Mouse (Mus musculus) stomach, postnatal 0 days (tissue): Measurements from ENCODE around the gene Zfp281. TPM values are rescaled to one million over a fixed set of nuclear protein-coding genes. Genes with fewer than 3 reads are reported as not detected.

ENCODE experiments used
- ATAC-seq: fragments of 200-750 bp; cut with Nextera tagmentation; 2 replicates; pipeline ENCODE4 v1.8.0; 2017; ENCODE audit not compliant: low FRiP score, low TSS enrichment
- DNase-seq: peaks from one replicate; pipeline ENCODE4 v3.0.0-alpha.2; 2016; ENCODE audit warnings: low spot score
- H3K27ac ChIP-seq: fragments of 300-500 bp; sonication (generic); replicated peaks from 2 replicates; pipeline ENCODE4 v1.5.1; 2014; ENCODE audit warnings: mild to moderate bottlenecking, control low read depth
- H3K27me3 ChIP-seq: fragments of 300-500 bp; sonication (generic); 2 replicates; pipeline ENCODE4 v1.6.1; 2014; ENCODE audit warnings: low read length; ENCODE audit not compliant: control insufficient read depth, insufficient read depth
- H3K36me3 ChIP-seq: fragments of 300-500 bp; sonication (generic); 2 replicates; pipeline ENCODE4 v1.6.1; 2014; ENCODE audit warnings: low read length, mixed read lengths; ENCODE audit not compliant: control insufficient read depth, insufficient read depth
- H3K4me1 ChIP-seq: fragments of 300-500 bp; sonication (generic); replicated peaks from 2 replicates; pipeline ENCODE4 v1.6.1; 2014; ENCODE audit warnings: antibody characterized with exemption; ENCODE audit not compliant: control insufficient read depth, insufficient read depth
- H3K4me2 ChIP-seq: fragments of 300-500 bp; sonication (generic); replicated peaks from 2 replicates; pipeline ENCODE4 v1.6.1; 2014; ENCODE audit warnings: low read depth, mild to moderate bottlenecking, control low read depth, moderate library complexity
- H3K4me3 ChIP-seq: fragments of 300-500 bp; sonication (generic); 2 replicates; pipeline ENCODE4 v1.5.1; 2014; ENCODE audit warnings: low read depth, low read length, control low read depth
- H3K9ac ChIP-seq: fragments of 300-500 bp; sonication (generic); 2 replicates; pipeline ENCODE4 v1.6.1; 2014; ENCODE audit warnings: mild to moderate bottlenecking, low read length, control low read depth, mixed read lengths
- H3K9me3 ChIP-seq: fragments of 300-500 bp; sonication (generic); 2 replicates; pipeline ENCODE4 v1.6.1; 2016; ENCODE audit warnings: low read length; ENCODE audit not compliant: control insufficient read depth
- CTCF ChIP-seq: IDR thresholded peaks from 2 replicates; pipeline ENCODE4 v1.5.1; 2016; ENCODE audit warnings: antibody characterized with exemption, low read depth, mild to moderate bottlenecking, moderate library complexity
- EP300 ChIP-seq: optimal IDR thresholded peaks from 2 replicates; pipeline ENCODE3; 2016; ENCODE audit warnings: antibody characterized with exemption
- WGBS: fragments of 180-500 bp; shearing (Covaris S2); extraction: QIAGEN DNeasy Blood & Tissue Kit; methylation state at CpG from one replicate; pipeline ENCODE4 v1.1.7; 2014; 5-methylcytosine and 5-hydroxymethylcytosine counted together
- polyA plus RNA-seq: library from polyadenylated mRNA; unstranded; fragments of >200 nt; fragmentation: Nextera tagmentation; extraction: Ambion mirVana; gene quantifications from 2 replicates; pipeline ENCODE4 v1.2.1, GENCODE M21; 2015

Gene Zfp281
- polyA plus RNA-seq, 1 experiment from 2014 or later = 7.5 TPM

DNA sequence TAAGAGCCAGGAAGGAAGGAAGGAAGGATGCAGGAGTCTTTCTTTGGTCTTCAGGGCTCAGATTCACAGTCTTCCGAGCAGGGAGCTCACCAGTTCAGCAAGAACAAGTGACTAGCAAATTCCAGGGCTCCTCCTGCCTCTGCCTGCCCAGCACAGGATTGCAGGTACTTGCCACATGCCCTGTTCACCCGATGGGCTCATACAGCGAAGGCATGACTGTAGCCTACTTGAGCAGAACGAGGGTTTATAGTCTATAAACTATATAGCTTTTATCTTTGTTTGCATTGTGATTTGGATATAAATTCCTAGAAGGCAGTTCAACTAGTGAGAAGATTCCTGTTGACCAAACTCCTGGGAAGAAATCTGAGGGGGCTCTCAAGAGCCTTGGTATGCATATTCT is 18.4 kb upstream of the Zfp281 start:
- Histone ChIP-seq H3K36me3 (no peaks in the 10 kb centered on the region), H3K4me2 (no peak overlapping the region), H3K4me3 (no peak overlapping the region), H3K4me1 (no peaks in the 10 kb centered on the region; the same call in 1 of the 2 replicates), H3K9me3 (no peaks in the 10 kb centered on the region), H3K9ac (no peak overlapping the region), H3K27ac (no peak overlapping the region), H3K27me3 (no peaks in the 10 kb centered on the region)
- ATAC-seq (peak; percentile 40; the same call in 1 of the 2 replicates), DNase-seq (peak; percentile 41)
- TF ChIP-seq CTCF (no peak), EP300 (no peak)
- WGBS = 56% methylated on average over 4 of the region's 4 CpGs

DNA sequence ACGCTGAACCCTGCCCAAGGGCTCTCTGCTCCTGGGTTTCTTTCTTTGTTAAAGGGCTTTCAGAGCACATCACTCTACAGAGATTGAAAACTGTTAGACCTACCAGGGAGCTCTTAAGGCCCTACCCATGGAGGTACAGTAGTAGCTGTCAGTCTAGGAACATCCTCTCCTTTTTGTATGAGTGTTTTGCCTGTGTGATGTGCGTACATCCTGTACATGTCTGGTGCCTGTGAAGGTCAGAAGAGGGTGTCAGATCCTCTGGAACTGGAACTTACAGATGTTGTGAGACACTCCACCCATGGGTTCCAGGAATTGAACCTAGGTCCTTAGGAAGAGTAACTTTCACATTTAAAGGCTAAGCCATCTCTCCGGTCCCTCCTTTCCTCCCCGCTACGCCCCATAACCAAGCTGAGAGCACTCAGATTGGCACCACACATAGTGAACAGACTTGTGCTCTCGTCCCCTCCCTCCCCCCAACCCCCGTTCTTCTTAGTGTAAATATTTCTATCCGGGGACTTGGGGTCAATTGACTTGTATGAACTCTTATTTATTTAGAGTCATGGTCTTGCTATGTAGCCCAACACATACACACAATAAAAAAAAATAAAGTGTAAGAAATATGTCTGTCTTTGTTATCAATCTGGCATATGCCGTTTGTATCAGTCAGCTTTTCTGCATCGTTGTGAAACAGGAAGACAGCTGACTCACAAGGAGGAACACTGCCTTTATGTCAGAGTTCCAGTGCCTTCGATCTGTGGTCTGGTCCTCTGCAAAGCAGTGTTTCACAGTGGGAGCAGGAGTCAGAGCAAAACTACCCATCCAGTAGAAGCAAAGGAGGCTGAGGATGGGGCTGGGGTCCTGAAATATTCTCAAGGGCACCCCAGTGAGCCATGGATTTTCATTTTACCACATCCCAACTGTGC is 16.1 kb upstream of the Zfp281 start:
- Histone ChIP-seq H3K36me3 (no peaks in the 10 kb centered on the region), H3K9ac (no peak overlapping the region), H3K27ac (no peak overlapping the region), H3K27me3 (no peaks in the 10 kb centered on the region), H3K4me2 (no peak overlapping the region), H3K4me1 (no peaks in the 10 kb centered on the region), H3K4me3 (no peak overlapping the region), H3K9me3 (no peaks in the 10 kb centered on the region)
- TF ChIP-seq CTCF = no peak
- TF ChIP-seq EP300 = no peak
- ATAC-seq (no peak), DNase-seq (no peak)
- WGBS = 59% methylated on average over 11 of the region's 11 CpGs

DNA sequence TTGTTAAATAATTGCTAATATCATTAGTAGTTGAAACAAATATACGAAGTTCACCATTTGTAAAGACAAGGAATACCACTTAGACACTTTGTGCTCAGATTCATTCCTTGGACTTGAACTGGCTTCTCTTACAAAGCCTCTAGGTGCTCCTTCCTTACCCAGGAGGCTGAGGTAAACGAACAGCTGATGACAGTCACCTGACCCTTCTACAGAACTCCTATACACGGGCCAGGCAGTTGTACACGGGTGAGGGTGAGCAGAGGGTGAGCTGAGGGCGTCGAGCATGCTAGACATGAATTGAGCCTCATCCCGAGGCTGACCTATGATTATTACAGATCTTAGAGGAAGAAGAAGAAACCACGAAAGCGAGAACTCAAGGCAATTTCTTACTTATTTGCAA is 12.9 kb upstream of the Zfp281 start:
- TF ChIP-seq CTCF = no peak
- no peak for TF ChIP-seq EP300
- WGBS = 74% methylated on average over 9 of the region's 9 CpGs
- ATAC-seq (no peak), DNase-seq (no peak)
- Histone ChIP-seq H3K9me3 (no peaks in the 10 kb centered on the region), H3K36me3 (no peaks in the 10 kb centered on the region), H3K4me1 (no peaks in the 10 kb centered on the region), H3K4me3 (no peak overlapping the region), H3K9ac (no peak overlapping the region), H3K4me2 (no peak overlapping the region), H3K27ac (no peak overlapping the region), H3K27me3 (no peaks in the 10 kb centered on the region)

DNA sequence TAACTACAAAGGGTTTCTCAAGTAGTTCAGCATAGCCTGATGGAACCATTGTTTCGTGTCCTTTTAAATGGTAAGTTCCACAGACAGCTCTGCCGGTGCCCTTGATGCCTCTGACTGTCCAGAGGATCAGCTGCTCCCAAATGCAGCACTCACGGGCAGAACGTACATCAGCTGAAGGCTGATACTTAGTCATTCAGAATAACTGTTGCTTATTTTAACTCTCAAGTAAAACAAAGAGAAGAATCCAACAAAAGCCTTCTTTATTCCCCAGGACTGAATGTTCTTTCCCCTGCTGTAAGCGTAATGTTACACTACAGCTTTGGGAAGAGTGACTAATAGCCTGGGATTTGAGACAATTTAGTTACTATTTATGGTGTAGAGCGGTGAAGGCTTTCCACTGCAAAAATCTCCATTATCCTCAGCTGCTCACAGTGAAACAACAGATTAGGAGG is 11.4 kb upstream of the Zfp281 start:
- no peak for TF ChIP-seq EP300
- no peak for TF ChIP-seq CTCF
- H3K27me3 ChIP-seq = no peaks in the 10 kb centered on the region
- peak; percentile 42; the same call in 1 of the 2 replicates for ATAC-seq
- H3K4me1 ChIP-seq = no peaks in the 10 kb centered on the region
- H3K4me2 ChIP-seq = no peak overlapping the region
- H3K36me3 ChIP-seq = no peaks in the 10 kb centered on the region
- H3K9me3 ChIP-seq = no peaks in the 10 kb centered on the region
- WGBS = 31% methylated on average over 6 of the region's 6 CpGs
- no peak overlapping the region for H3K4me3 ChIP-seq
- no peak for DNase-seq
- H3K27ac ChIP-seq = peak overlapping the region; percentile 42
- no peak overlapping the region for H3K9ac ChIP-seq

DNA sequence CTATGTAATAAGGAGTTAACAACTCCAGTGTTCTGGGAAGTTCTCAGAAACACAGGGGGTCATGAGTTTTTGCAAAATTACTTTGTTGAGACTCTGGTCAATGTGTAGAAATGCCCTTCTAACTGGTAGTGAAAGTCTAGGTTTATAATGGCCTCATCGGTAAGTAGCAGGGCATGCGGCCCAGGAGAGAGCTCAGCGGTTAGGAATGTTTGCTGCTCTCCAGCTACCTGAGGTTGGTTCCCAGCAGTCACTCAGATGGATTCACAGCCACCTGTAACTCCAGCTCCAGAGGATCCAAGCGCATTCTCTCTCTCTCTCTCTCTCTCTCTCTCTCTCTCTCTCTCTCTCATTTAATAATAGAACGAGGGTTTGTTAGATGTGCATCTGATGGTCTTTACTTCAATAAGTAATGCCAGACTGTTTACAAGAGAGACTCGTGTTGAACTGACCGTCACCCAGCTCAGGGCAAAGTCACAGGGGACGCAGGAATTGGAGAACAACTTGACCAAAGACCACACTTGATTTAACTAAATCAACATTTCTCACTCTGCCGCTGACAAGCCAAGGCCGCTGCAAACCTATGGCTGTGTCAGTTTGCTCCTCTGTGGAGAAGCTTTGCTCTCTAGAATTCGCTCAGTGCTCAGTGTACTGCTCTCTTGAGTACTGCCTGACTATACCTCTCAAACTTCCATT is 9.8 kb upstream of the Zfp281 start:
- DNase-seq (no peak), ATAC-seq (no peak)
- no peaks in the 10 kb centered on the region for H3K27me3 ChIP-seq
- no peak overlapping the region for H3K4me2 ChIP-seq
- H3K27ac ChIP-seq = no peak overlapping the region
- H3K9me3 ChIP-seq = no peaks in the 10 kb centered on the region
- no peaks in the 10 kb centered on the region for H3K36me3 ChIP-seq
- WGBS = 68% methylated on average over 11 of the region's 11 CpGs
- no peak overlapping the region for H3K9ac ChIP-seq
- no peak for TF ChIP-seq CTCF
- no peak for TF ChIP-seq EP300
- no peaks in the 10 kb centered on the region for H3K4me1 ChIP-seq
- no peak overlapping the region for H3K4me3 ChIP-seq
